Mouse (Mus musculus): ENCODE measurements around the gene Atg4b.
"Not testable (repeated sequence)": the region's sequence is repeated elsewhere in the genome, so short reads cannot be mapped to it uniquely, and the experiment has no call there.

Gene Atg4b

DNA sequence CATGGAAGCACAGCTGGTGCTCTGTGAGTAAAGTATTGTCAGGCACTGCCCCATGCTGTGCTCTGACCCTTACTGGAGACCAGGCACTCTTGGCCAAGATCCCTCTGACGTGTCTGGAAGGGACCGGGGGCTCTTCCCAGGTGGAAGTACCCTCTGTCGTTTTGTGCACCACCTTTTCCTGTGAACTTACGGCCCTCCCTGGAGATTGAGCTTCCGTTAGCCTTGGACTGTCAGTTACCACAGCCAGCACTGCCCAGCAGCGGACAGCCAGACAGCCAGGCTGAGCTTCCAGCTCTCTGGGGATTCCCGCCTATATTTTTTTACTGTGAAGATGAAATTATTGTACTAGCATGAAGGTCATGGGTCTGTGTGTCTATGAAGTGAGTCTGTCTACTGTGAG is 67.4 kb downstream of the Atg4b start:
- no peak for DNase-seq (ENCODE audit: low spot score)

GRCm38 (mm10) chr1:93823796-93824495 is 72.6 kb downstream of the Atg4b start:
- DNase-seq (ENCODE audit: low spot score): no peak

DNA sequence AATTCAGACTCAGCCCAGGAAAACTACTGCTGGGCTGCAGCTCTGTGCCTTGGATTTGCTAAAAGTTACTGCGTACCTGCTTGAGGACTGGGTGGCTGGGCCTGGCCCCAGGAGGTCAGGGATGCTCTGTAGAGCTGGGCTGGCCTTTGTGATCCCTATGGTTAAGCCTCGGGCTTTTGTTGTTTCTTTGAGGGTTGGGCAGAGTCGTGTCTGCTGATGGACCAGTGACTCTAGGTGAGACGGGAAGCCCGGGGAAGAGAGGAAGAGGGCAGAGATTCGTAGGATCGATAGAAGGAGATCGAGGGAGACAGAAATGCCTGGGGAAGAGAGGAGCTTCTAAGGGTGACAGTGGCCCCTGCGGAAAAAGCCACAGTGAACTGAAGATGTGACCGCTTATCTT is 73.3 kb downstream of the Atg4b start, which contains the start of gene D2hgdh:
Gene D2hgdh (plus strand): TSS at position 301 of the 400 bp plus-strand sequence.
- no peak for DNase-seq (ENCODE audit: low spot score)

GRCm38 (mm10) chr1:93825105-93825674 is 73.9 kb downstream of the Atg4b start:
- peak; percentile 94 for DNase-seq (ENCODE audit: low spot score)

- DNase-seq (ENCODE audit: low spot score): no peak
These were observed 74.7 kb downstream of the Atg4b start for GRCm38 (mm10) chr1:93825771-93826539.

GRCm38 (mm10) chr1:93826540-93826835 is 75.2 kb downstream of the Atg4b start:
- DNase-seq (ENCODE audit: low spot score): no peak

DNA sequence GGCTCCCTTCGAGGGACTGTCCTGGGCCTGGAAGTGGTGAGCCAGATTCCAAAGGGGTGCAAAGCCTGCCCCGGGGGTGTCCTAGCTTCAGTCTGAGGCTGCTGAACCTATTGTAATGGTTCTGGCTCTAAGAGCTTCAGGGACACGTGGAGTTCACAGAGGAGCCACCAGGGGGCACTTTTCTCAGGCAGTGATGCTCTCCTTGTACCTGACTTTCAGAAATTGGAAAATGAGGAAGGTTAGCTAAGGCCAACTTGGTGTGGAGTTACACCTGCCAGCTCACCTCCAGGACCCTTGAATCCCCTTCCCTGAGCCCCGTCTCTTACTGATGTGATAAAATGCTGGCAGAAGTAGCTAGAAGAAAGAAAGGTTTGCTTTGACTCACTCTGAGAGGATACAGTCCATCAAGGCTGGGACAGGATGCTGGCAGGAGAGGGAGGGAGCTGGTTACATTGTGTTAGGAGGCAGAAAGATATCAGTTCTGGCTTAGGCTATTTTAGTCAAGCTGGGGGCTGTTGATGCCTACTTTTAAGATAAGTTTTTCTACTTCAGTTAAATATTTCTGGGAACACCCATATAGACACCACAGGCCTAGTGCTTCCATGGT is 81.6 kb downstream of the Atg4b start:
- DNase-seq (ENCODE audit: low spot score): not testable (repeated sequence)

DNA sequence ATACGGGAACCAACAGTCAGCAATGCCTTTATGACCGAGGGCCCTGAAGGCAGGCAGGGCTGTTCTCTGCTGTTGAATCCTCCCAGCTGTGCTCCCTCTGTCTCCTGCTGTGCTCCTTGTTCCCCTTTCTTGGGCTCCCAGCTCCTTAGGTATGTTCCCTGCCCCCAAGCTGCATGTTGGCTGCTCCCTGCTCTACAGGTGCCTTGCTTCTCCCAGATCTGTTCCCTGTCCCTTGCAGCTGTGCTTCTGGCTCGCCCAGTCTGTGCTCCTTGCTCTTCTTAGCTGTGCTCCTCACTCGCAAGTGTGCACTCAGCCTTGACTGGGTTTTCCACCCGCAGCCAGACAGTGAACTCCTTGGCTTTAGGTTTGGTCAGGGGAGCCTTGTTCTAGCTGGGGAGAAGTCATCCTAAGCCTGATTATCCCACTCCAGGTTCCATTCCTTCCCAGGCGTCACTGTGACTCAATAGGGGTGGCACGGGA is 83.4 kb downstream of the Atg4b start:
- no peak for DNase-seq (ENCODE audit: low spot score)

DNA sequence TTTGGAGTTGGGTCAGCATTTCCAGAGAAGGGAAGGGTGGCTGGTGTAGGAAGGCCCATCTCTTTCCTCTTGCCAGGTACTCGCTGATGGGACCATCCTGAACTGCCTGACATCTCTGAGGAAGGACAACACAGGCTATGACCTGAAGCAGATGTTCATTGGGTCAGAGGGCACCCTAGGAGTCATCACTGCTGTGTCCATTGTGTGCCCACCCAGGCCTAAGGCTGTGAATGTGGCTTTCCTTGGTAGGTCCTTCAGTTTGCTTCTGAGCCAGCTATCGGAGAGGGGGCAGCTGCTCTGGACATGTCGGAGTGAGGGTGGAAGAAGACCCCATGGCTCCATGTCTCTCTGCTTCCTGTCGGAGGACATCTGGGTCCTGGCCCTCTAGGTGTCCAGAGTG is 83.9 kb downstream of the Atg4b start:
- DNase-seq (ENCODE audit: low spot score): no peak

DNA sequence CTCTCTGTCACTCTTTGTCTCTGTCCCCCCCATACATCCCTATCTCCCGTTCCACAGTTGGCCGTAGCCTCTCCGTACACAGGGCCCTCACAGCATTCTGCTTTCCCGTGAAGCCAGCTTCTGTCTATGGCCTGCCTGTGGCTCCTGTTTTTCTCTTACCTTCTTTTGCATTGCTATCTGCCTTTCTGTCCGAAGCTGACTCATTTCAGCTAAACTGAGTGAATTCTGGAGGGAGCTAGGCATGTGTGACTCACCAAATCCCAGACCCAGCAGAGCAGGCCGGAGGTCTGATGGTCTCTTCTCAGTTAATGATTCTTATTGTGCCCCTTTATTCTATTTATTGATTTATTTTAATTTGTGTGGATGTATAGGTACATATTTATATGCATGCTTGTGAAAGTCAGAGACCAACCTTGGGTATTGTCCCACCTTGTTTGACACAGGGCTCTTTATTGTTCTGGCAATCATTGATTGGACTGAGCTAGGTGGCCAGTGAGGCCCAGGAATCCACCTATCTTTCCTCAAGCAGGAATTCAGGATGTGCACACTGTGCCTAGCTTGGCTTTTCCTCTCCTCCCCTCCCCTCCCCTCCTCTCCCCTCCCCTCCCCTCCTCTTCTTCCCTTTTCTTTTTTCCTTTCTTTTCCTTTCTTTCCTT is 84.7 kb downstream of the Atg4b start:
- no peak for DNase-seq (ENCODE audit: low spot score)

- DNase-seq (ENCODE audit: low spot score): no peak
These were observed 85.2 kb downstream of the Atg4b start for GRCm38 (mm10) chr1:93836532-93836913.

GRCm38 (mm10) chr1:93837335-93837734 is 86.0 kb downstream of the Atg4b start:
- DNase-seq (ENCODE audit: low spot score): no peak

GRCm38 (mm10) chr1:93838569-93838968 is 87.3 kb downstream of the Atg4b start:
- DNase-seq (ENCODE audit: low spot score): not testable (repeated sequence)
